Mouse (Mus musculus): ENCODE measurements around the gene Fam149a. TPM values are rescaled to one million over a fixed set of nuclear protein-coding genes. Genes with fewer than 3 reads are reported as not detected.

The Fam149a gene
- polyA plus RNA-seq (2017; shearing (Covaris generic)) = not detected

DNA sequence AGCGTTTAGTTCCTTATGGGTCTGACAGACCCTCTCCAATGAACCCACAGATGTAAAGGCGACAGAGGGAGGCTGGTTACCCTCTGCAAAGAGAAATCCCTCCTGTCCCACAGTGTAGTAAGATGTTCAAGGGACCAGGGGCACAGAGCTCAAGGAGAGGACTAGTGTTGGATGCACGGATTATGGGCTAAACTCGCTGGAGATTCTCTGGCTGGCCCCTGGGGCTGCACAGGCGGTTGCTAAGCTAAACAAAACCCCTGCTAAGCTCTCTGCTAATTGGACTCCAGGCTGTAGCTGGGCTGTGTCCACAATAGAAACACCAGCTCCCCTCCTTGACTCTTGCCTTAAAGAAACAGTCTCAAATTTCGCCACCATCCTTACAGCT lies at the start of gene Fam149a:
Fam149a (minus strand) TSS at position 329 of the 385 bp plus-strand sequence.
- ATAC-seq = no peak

DNA sequence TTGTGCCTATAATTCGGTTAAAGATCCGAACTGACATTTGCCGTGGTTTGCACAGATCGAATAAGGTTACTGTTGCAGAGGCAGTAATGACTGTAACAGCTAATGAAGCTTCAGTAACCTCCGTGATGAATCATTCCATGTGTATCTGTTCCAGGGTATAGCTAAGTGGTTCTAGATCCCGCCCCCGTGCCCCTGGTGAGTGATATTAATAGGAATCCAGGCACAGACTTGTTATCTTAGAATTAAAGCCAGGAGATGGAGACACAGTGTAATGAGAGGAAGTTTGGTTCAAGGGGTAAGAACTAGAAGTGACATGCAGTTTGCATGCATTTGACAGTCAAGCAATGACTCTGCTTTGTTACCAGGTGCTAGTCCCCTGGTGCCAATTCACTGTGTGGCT lies 38.1 kb upstream of the Fam149a start:
- no peak for ATAC-seq

DNA sequence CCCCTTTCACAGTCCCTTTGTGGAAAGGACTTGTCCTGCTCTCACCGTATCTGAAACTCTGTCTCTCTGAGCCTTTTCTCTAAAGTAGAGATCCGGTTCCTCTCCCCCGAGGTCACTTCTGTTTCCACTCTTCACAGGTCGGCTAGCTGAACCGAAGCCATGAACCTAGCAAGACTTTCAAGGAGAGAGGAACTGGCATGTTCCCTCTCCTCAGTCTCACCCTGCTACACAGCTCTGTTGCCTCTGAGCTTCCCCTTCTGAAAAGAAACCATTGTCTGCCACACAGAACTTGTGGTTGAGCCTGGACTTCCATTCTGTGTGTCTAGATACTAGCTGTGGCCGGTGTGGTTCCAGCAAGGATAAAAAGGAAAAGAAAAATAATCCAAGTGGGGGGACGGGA lies 32.9 kb upstream of the Fam149a start:
- ATAC-seq = no peak

DNA sequence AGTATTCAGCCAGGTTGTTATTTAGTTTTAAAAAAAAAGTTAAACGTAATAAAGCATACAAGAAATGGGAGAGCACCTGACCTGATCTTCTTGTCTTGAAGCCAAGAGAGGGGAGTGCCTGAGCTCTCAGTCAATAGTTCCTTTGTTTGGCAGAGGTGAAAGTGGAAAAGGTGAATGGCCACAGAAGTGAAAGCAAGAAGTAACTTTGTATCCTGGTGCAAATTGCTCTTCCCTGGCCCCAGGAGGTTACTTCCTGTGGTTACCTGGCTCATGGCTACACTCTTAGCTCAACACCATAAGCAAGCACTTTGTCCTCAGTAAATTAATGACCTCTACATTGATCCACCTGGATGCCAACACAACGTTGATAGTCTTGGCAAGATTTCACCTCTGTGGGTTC lies 28.8 kb upstream of the Fam149a start, which contains the start of gene Tlr3:
Tlr3 (minus strand) TSS at position 199 of the 400 bp plus-strand sequence.
- no peak for ATAC-seq

DNA sequence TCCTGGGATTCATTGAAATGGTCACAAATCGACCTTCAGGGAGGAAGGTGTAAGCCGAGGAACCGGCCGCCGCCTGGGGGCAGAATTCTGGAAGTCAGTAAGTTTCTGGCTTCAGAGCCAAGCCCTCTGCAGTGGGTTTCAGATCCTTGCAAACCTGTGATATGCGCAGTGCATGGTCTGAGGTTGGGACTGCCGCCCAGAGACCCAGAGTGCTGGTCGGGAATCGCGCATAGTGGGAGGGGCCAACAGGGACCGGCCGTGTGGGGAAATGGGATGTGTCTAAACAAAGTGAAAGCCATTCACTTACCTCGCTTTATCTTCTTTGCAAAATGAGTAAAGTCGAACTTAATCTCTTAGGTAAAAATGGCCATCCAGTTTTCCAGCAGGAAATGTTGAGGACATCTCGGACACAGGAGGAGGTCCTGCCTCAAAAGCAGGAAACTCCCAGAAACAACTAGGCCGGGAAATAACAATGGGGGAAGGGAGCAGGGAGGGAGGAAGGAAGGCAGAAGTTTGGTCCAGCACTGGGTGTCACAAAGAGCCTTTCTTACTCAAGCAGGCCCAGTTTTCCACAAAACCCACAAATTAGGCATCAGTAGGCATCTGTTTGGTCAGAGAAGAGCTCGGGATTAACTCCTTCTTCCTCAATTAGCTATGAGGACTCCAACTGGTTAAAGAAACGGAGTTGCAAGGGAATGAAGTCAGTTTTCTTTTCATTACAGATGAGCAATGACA lies 28.2 kb upstream of the Fam149a start:
- peak; percentile 46 for ATAC-seq

DNA sequence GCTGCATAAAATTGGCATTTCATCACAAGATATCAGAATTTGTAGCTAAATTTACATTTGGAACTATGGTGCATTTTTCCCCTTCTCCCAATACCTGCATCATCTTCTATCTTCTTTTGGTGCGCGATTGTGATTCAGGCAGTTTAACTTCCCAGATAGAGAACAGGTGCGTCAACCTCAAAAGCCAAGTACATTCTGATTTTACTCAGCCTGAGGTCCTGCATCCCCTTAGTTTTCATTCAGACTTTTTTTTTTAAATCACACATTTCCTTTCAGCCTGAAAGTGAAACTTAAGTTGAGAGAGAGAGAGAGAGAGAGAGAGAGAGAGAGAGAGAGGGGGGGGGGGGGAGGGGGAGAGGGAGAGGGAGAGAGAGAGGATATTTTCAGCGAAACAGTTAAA lies 27.6 kb upstream of the Fam149a start:
- no peak for ATAC-seq

DNA sequence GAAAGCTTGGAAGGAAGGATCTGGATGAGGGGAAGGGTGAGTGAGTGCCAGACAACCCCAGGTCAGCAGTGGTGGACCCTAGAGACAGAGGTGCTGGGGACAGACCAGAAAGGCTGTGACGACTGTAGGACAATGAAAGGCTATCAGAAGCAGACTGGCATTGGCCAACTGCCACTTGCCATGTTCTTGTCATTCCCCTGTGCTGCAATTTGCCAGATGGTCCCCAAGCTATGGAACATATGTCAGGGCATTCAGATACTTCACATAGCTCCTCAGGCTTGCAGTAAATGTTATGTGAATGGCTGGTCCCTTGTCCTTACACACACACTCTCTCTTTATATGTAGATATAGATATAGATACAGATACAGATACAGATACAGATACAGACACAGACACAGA lies 1.2 kb upstream of the Fam149a start:
- no peak for ATAC-seq

DNA sequence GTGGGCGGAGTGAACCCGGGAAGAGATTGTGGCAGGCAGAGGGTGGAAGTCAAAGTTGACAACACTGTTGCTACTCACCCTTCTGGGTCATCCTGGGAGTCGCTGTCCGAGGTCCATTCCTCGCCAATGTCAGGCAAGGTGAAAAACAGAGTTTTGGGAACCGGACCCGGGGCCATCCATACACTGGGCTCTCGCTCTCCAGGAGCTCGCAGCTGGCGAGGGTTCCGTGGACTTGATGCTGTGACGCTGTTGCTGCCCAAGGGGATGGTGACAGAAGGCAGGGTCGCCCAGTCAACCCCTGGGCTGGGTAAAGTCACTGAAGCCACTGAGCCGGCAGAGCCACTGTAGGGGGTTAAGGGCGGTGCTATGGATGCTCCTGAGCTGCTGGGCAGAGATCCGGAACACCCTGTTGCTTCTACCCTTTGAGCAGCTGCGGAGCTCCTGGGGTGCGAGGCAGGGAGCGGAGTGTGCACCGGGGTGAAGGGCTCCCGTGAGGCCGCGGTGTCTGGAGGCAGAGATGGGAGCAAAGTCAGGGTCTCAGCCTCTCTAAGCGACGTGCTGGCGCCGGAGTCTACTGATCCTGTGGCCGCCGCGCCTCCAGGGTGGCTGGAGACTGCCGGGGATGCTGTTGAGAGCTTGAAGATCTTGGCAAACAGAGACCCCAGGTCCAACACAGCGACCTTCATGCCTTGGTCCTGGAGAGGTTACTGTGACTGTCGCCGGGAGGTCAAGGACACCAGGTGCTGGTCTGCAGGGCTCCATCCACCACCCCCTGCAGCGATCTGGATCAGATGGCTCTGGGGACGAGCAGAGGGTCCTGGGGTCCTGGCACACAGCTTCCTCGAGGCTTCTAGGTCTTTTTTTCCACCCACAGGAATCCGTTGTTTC lies 772 bp downstream of the Fam149a start:
- ATAC-seq = no peak

DNA sequence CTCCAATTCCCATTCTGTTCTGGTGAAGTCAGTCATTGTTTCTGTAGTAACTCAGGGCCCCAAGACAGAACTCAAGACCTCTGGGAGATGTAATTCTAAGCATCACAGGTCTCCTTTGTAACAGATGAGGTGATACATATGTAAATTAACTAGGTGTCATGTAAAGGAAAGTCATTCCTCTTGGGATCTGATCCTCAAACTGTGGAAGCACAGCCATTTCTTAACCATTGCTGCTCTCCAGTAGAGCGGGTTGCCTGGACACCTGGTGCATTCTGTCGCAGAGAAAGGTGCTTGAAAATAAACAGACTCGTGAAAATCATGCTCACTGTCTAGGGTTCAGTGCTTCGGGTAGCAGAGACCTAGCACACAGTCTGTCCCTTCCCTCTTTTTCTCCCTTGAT lies 1.5 kb downstream of the Fam149a start:
- no peak for ATAC-seq

DNA sequence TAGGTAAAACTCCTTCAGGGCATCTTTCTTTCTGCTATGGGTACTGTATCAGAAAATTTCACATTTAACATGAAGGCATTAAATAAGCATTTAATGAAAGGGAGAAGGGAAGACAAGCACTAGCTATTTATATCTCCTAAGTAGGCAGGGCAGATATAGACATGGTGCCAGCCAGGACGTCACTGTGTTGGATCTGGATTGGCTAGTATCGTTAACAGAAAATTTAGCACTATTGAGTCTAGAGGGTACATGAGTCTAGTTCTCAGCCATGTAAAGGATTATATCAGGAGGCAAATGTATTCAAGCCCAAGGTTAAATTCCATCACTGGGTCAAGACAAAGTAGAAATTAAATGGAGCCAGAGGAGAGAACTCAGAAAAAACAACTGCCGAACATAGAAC lies 8.0 kb downstream of the Fam149a start:
- no peak for ATAC-seq

DNA sequence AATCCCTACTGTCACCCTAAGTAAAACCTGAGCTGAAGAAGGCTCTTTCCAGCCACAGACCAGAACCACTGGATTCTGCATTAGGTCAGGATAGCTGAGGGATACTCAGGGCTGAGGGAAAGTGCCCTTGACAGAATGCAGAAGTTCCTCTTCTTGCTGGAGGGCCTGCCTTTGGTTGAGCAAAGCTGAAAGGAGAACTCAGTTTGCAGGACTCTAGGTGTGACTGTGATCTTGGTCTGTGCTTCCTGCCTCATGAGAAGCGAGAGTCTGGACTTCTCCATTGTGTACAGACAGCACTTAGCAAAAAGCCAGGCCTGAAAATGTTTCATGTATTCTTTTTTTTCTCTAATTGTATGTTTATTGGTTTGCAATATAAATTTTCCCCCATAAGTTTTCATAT lies 14.9 kb downstream of the Fam149a start:
- ATAC-seq = no peak

DNA sequence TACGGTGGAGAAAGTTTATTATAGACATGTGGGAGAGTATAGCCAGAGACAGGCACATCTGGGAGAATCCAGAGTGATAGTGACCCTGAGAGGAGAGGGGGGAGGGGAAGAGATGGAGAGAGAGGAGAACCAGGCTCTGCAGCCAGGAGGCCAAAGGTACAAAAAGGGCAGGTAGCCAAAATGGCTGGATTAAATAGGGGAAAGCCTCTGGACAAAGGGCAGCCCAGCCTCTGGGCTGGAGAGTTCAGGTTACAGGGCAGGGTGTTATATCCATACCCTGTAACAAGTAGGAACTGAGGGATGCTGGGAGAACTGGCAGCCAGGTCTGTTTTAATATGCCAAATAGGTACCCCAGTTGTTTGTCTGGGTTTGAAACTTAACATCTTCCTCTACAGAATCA lies 18.9 kb downstream of the Fam149a start:
- ATAC-seq = no peak

DNA sequence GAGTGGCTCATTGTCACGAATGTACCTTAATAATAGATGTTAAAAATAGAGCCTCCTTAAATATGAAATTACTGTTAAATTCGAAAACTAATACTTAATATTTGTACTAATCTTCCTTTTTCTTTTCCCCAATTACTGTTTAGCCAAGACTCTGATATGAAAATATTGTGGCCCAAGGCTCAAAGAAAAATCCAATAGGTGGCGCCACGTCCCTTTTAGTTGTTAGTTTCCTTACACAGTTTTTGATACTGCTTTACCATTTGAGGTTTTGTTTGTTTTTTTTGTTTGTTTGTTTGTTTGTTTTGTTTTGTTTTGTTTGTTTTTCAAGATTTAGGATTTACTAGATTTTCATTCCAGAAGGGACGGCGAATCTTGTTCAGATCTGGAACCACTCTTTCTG lies 19.8 kb downstream of the Fam149a start:
- ATAC-seq = no peak

DNA sequence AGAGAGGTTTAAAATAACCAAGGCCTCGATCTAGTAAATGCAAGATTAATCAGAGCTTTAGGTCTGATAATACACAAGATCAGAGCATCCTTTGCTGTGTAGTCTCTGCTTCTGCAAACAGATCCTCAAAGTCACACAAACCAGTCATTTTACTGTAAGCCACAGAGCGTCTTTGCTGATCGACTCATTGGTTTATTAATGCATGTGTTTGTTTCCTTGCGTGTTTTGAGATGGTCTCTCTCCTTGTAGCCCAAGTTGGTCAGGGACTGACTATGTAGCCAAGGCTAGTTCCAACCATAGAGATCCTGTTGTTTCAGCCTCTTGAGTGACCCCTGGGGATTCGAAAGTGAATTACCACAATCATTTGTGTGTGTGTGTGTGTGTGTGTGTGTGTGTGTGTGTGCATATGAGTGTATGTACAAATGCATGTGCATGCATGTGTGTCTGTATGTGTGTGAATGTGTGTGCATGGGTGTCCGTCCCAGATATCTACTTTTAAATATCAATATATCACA lies 22.9 kb downstream of the Fam149a start:
- ATAC-seq = no peak

DNA sequence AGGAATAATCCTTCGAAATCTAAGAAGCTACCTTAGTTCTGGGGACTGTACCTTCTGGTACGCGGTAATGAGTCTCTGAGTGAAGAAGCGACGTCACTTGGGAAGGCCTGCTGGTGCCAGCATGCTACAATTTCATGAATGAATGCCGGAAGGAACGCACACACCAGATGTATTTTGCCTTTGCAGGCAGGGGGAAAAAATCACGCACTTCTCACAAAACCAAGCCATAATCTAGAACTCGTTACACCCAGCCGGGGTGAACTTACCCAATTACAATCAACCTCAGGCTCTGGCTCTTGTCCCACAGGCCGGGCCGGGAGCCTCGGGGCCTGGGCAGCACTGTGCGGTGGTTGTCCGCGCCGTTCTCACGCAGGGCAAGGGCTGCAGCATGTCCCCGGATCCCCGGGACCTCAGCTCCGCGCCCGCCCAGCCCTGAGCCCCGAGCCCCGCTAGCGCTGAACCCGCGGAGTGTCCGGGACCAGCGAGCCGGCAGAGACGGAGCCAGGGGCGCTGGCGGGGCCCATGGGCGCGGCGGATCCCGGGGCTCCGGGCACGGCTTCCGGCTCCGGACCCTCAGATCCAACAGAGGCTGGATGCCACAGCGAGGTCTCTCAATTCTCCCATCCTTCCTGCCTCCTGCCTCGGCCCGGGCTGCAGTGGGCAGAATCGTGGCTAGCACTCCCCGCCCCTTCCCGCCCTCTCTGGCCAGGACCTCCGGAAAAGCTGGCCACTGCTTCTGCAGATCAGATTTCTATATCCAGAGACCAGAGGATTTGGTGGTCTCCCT lies 23.8 kb downstream of the Fam149a start:
- no peak for ATAC-seq

DNA sequence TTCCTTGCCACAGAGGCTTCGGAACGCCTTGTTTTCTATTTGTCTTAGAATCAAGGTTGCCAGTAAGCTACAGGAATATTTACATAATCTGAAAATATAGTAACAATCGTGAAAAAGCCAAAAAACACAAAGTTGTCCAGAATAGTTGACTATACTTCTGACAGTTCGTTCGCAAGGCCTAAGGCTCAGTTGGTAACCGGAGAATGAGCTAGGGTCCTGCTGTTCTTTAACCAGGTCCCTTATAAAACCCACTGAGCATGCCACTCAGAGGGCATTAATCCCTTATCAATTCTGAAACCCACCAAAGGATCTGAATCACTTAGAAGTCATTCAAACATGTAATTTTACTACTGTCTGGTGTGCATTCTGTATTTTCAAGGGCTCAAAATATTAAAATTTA lies 26.3 kb downstream of the Fam149a start:
- no peak for ATAC-seq

DNA sequence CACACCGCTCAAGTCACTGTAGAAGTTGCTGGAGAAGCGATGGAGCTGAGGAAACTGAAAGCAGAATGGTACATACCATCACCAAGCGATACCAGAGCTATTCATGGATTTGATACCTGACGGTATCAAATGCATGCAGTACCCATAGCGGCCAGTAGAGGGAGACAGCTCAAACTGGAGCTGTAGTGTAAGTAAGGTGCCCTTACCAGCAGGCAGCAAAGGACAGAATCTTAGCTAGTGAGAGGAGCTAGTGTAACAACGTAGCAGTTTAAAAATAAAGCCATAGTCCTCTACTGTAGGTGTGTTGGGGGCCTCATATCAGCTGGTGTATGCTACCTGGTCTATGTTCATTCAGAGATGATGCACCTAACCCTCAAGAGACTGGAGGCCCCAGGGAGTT lies 37.1 kb downstream of the Fam149a start:
- ATAC-seq = peak; percentile 87

DNA sequence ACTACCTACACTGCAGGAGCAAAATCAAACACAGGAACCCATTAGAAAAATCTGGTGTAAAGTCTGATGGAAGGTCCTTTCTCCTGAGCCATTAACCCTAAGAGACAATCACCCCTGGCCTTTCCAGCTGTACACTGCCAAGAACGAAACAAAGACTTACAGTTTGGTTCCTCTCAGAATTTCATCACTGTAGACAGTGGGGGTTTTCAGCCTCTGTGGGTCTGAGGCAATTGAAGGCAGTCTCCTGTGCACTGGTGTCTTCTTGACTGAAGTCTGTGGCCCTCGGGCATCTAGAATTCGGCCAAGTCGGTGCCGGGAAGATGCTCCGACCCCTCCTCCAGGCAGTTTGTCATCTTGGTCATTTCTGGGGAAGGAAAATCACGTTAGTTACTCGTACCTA lies 37.8 kb downstream of the Fam149a start:
- ATAC-seq = no peak

DNA sequence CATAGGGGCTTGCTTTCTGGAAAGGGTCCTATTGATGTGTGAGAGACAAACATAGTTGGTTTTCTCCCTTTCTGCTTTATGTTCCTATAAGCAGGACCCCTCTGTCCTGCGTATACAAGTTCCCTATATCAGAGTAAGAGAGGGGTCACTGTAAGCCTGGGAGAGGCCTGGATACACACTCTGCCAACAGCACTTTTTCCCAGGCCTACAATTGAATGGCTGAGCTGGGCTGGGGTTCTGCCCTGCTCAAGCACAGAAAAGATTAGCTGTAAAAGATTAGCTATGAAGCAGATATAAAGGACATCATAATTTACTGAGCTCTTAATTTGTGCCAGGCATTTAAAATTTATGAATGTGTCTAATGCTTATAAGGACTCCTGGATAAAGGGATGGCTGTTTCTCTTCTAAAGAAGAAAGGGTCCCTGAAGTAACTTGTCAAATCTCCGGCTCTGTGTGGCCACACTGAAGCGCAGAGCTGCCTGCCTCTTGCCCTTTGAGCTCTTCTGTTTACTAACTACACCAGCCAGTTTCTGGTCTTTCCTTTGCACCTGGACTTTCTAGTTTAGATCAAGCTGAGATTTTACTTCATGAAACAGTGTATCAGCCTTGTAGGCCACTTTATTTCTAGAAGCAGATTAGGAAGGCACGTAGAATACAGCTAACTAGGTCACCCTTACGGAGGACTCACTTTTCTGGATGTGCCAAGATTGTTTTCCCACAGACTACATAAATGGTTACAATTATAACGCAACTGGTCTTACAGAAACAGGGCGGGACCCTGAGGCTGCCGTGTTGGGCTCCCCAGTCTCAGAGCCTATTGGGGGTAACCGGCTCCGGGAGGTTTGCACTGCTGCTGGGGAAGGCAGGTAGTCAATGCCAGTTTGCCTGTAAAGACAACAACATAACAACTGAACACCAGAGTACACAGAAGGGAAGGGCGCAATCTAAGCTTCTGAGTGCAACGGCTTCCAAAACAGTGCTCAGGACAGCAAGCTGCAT lies 40.2 kb downstream of the Fam149a start:
- no peak for ATAC-seq

DNA sequence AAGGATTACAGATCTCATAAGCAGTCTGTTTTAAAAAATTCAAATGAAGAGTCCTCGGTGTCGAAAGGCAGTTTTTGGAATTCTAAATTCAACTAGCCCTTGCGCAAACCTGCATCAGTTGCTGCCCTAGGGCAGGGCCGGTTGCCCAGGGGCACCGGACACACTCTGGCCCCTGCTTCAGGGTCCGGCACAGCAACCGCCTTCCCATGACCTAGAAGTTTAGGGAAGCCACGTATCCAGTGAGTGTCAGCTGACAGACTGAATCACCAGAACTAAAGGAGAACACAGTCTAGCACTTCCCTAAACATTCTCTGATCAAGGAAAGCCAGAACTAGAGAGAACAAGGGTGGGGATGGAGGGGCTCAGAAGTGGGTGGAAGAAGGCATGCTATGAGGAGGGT lies 48.6 kb downstream of the Fam149a start:
- ATAC-seq = no peak

DNA sequence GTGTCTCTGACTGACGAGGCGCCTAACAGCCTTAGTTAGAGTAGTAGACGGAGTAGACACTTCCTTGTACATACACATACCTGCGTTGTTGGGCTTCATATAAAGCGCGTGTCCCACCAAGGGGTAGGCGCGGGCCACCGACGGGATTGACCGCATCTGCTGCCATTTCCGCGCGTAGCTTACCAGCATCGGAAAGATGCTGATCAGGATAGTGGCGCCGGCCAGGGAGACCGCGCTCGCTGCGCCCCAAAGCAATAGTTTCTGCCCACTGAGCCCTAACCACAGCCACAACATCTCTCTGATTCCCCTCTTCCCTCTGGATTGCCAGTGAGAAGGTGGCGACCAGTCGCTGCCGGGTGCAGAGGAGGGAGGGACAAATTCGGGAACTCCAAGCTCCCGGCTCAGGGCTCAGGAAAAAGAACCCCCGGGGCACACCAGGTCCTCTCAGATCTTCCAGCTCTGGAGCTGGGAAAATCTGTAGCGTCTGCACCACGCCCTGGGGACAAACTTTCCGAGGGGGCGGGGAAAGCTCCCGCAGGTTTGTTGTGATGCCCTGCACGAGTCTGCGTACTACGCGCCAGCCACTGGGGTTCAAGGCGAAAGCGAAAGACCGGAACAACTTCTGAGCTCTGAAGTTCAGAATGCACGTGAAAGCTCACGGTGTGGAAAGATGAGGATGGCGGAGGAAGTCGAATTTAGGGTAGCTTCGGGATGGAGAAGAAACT lies 49.2 kb downstream of the Fam149a start, which contains the start of gene Cyp4v3:
Cyp4v3 (minus strand) TSS at position 532 of the 725 bp plus-strand sequence.
- ATAC-seq = peak; percentile 90

Measured in activated CD4-positive, CD25-positive, alpha-beta regulatory T cell, adult 4 months (primary cell).